Mouse (Mus musculus): ENCODE data around the gene Oxct2b. TPM values are rescaled to one million over a fixed set of nuclear protein-coding genes. Genes with fewer than 3 reads are reported as not detected.
"Not testable (repeated sequence)": the region's sequence is repeated elsewhere in the genome, so short reads cannot be mapped to it uniquely, and the experiment has no call there.

Oxct2b gene
- polyA plus RNA-seq, 1 experiment from 2014 or later = not detected

- Histone ChIP-seq H3K9ac (ENCODE audit: low read length) (no peak overlapping the region), H3K4me1 (ENCODE audit: control insufficient read depth in 2 of 2, insufficient read depth in 2 of 2, low read length in 2 of 2) (no peaks in the 10 kb centered on the region), H3K36me3 (ENCODE audit: control insufficient read depth, insufficient read depth, low read length) (no peaks in the 10 kb centered on the region), H3K9me3 (ENCODE audit: control insufficient read depth, low read length) (no peaks in the 10 kb centered on the region), H3K4me2 (ENCODE audit: low read length) (no peak overlapping the region), H3K4me3 (ENCODE audit: control insufficient read depth in 1 of 2, insufficient read depth in 1 of 2, low read depth in 1 of 2, low read length in 2 of 2) (no peak overlapping the region), H3K27ac (replicated peaks in 1 of 2; ENCODE audit: control insufficient read depth in 1 of 2, insufficient read depth in 1 of 2, low read depth in 2 of 2, low read length in 2 of 2) (no peak overlapping the region), H3K27me3 (ENCODE audit: control insufficient read depth, insufficient read depth, low read length) (0 out of 2 replicates have a peak, but pooled peaks cover 2% of the 10 kb centered on the region)
- WGBS = 74% methylated on average over 5 of the region's 5 CpGs
- ATAC-seq (ENCODE audit: insufficient number of reproducible peaks, insufficient read depth, low FRiP score, low read depth) = no peak
Measured at GRCm38 (mm10) chr4:123147446-123148150, 31.5 kb downstream of the Oxct2b start.

GRCm38 (mm10) chr4:123152003-123152402, 35.9 kb downstream of the Oxct2b start:
- Histone ChIP-seq H3K36me3 (ENCODE audit: control insufficient read depth, insufficient read depth, low read length) (no peaks in the 10 kb centered on the region), H3K4me1 (ENCODE audit: control insufficient read depth in 2 of 2, insufficient read depth in 2 of 2, low read length in 2 of 2) (no peaks in the 10 kb centered on the region), H3K27ac (replicated peaks in 1 of 2; ENCODE audit: control insufficient read depth in 1 of 2, insufficient read depth in 1 of 2, low read depth in 2 of 2, low read length in 2 of 2) (no peak overlapping the region), H3K4me3 (ENCODE audit: control insufficient read depth in 1 of 2, insufficient read depth in 1 of 2, low read depth in 1 of 2, low read length in 2 of 2) (no peak overlapping the region), H3K4me2 (ENCODE audit: low read length) (no peak overlapping the region), H3K27me3 (ENCODE audit: control insufficient read depth, insufficient read depth, low read length) (no peaks in the 10 kb centered on the region), H3K9ac (ENCODE audit: low read length) (no peak overlapping the region), H3K9me3 (ENCODE audit: control insufficient read depth, low read length) (no peaks in the 10 kb centered on the region)
- WGBS = 79% methylated on average over 4 of the region's 4 CpGs
- ATAC-seq (ENCODE audit: insufficient number of reproducible peaks, insufficient read depth, low FRiP score, low read depth) = no peak

GRCm38 (mm10) chr4:123152976-123153375, 36.9 kb downstream of the Oxct2b start:
- no peak for ATAC-seq (ENCODE audit: insufficient number of reproducible peaks, insufficient read depth, low FRiP score, low read depth)
- H3K4me1 ChIP-seq (ENCODE audit: control insufficient read depth in 2 of 2, insufficient read depth in 2 of 2, low read length in 2 of 2) = no peaks in the 10 kb centered on the region
- no peak overlapping the region for H3K9ac ChIP-seq (ENCODE audit: low read length)
- no peak overlapping the region for H3K27ac ChIP-seq (replicated peaks in 1 of 2; ENCODE audit: control insufficient read depth in 1 of 2, insufficient read depth in 1 of 2, low read depth in 2 of 2, low read length in 2 of 2)
- no peak overlapping the region for H3K4me3 ChIP-seq (ENCODE audit: control insufficient read depth in 1 of 2, insufficient read depth in 1 of 2, low read depth in 1 of 2, low read length in 2 of 2)
- no peak overlapping the region for H3K4me2 ChIP-seq (ENCODE audit: low read length)
- H3K36me3 ChIP-seq (ENCODE audit: control insufficient read depth, insufficient read depth, low read length) = no peaks in the 10 kb centered on the region
- H3K9me3 ChIP-seq (ENCODE audit: control insufficient read depth, low read length) = no peaks in the 10 kb centered on the region
- H3K27me3 ChIP-seq (ENCODE audit: control insufficient read depth, insufficient read depth, low read length) = no peaks in the 10 kb centered on the region
- 28% methylated on average over 5 of the region's 5 CpGs for WGBS

GRCm38 (mm10) chr4:123155004-123155403, 38.9 kb downstream of the Oxct2b start:
- Histone ChIP-seq H3K4me2 (ENCODE audit: low read length) (no peak overlapping the region), H3K4me1 (ENCODE audit: control insufficient read depth in 2 of 2, insufficient read depth in 2 of 2, low read length in 2 of 2) (no peaks in the 10 kb centered on the region), H3K36me3 (ENCODE audit: control insufficient read depth, insufficient read depth, low read length) (no peaks in the 10 kb centered on the region), H3K9me3 (ENCODE audit: control insufficient read depth, low read length) (no peaks in the 10 kb centered on the region), H3K27me3 (ENCODE audit: control insufficient read depth, insufficient read depth, low read length) (no peaks in the 10 kb centered on the region), H3K9ac (ENCODE audit: low read length) (no peak overlapping the region), H3K4me3 (ENCODE audit: control insufficient read depth in 1 of 2, insufficient read depth in 1 of 2, low read depth in 1 of 2, low read length in 2 of 2) (no peak overlapping the region), H3K27ac (replicated peaks in 1 of 2; ENCODE audit: control insufficient read depth in 1 of 2, insufficient read depth in 1 of 2, low read depth in 2 of 2, low read length in 2 of 2) (no peak overlapping the region)
- WGBS = 22% methylated on average over 4 of the region's 4 CpGs
- ATAC-seq (ENCODE audit: insufficient number of reproducible peaks, insufficient read depth, low FRiP score, low read depth) = no peak

- H3K27ac ChIP-seq (replicated peaks in 1 of 2; ENCODE audit: control insufficient read depth in 1 of 2, insufficient read depth in 1 of 2, low read depth in 2 of 2, low read length in 2 of 2) = no peak overlapping the region
- no peaks in the 10 kb centered on the region for H3K36me3 ChIP-seq (ENCODE audit: control insufficient read depth, insufficient read depth, low read length)
- no peaks in the 10 kb centered on the region for H3K4me1 ChIP-seq (ENCODE audit: control insufficient read depth in 2 of 2, insufficient read depth in 2 of 2, low read length in 2 of 2)
- no peak overlapping the region for H3K4me3 ChIP-seq (ENCODE audit: control insufficient read depth in 1 of 2, insufficient read depth in 1 of 2, low read depth in 1 of 2, low read length in 2 of 2)
- H3K9me3 ChIP-seq (ENCODE audit: control insufficient read depth, low read length) = no peaks in the 10 kb centered on the region
- no peaks in the 10 kb centered on the region for H3K27me3 ChIP-seq (ENCODE audit: control insufficient read depth, insufficient read depth, low read length)
- no peak overlapping the region for H3K9ac ChIP-seq (ENCODE audit: low read length)
- no peak for ATAC-seq (ENCODE audit: insufficient number of reproducible peaks, insufficient read depth, low FRiP score, low read depth)
- WGBS = 49% methylated on average over 2 of the region's 2 CpGs
- H3K4me2 ChIP-seq (ENCODE audit: low read length) = no peak overlapping the region
Measured at GRCm38 (mm10) chr4:123155427-123155826, 39.4 kb downstream of the Oxct2b start.

GRCm38 (mm10) chr4:123155840-123156239, 39.8 kb downstream of the Oxct2b start:
- Histone ChIP-seq H3K9ac (ENCODE audit: low read length) (no peak overlapping the region), H3K27ac (replicated peaks in 1 of 2; ENCODE audit: control insufficient read depth in 1 of 2, insufficient read depth in 1 of 2, low read depth in 2 of 2, low read length in 2 of 2) (no peak overlapping the region), H3K4me1 (ENCODE audit: control insufficient read depth in 2 of 2, insufficient read depth in 2 of 2, low read length in 2 of 2) (no peaks in the 10 kb centered on the region), H3K9me3 (ENCODE audit: control insufficient read depth, low read length) (no peaks in the 10 kb centered on the region), H3K36me3 (ENCODE audit: control insufficient read depth, insufficient read depth, low read length) (no peaks in the 10 kb centered on the region), H3K4me3 (ENCODE audit: control insufficient read depth in 1 of 2, insufficient read depth in 1 of 2, low read depth in 1 of 2, low read length in 2 of 2) (no peak overlapping the region), H3K27me3 (ENCODE audit: control insufficient read depth, insufficient read depth, low read length) (no peaks in the 10 kb centered on the region), H3K4me2 (ENCODE audit: low read length) (no peak overlapping the region)
- ATAC-seq (ENCODE audit: insufficient number of reproducible peaks, insufficient read depth, low FRiP score, low read depth) = no peak

- Histone ChIP-seq H3K9ac (ENCODE audit: low read length) (no peak overlapping the region), H3K4me2 (ENCODE audit: low read length) (no peak overlapping the region), H3K4me3 (ENCODE audit: control insufficient read depth in 1 of 2, insufficient read depth in 1 of 2, low read depth in 1 of 2, low read length in 2 of 2) (no peak overlapping the region), H3K27me3 (ENCODE audit: control insufficient read depth, insufficient read depth, low read length) (peaks cover 9% of the 10 kb centered on the region; the same call in 1 of the 2 replicates), H3K27ac (replicated peaks in 1 of 2; ENCODE audit: control insufficient read depth in 1 of 2, insufficient read depth in 1 of 2, low read depth in 2 of 2, low read length in 2 of 2) (no peak overlapping the region), H3K36me3 (ENCODE audit: control insufficient read depth, insufficient read depth, low read length) (no peaks in the 10 kb centered on the region), H3K9me3 (ENCODE audit: control insufficient read depth, low read length) (no peaks in the 10 kb centered on the region), H3K4me1 (ENCODE audit: control insufficient read depth in 2 of 2, insufficient read depth in 2 of 2, low read length in 2 of 2) (peaks cover 10 to 22% of the 10 kb centered on the region in 2 experiments)
- 80% methylated on average over 6 of the region's 6 CpGs for WGBS
- ATAC-seq (ENCODE audit: insufficient number of reproducible peaks, insufficient read depth, low FRiP score, low read depth) = no peak
Measured at GRCm38 (mm10) chr4:123160571-123160970, 44.5 kb downstream of the Oxct2b start.

GRCm38 (mm10) chr4:123161251-123161650, 45.2 kb downstream of the Oxct2b start:
- WGBS = 90% methylated on average over 3 of the region's 3 CpGs
- H3K27me3 ChIP-seq (ENCODE audit: control insufficient read depth, insufficient read depth, low read length); H3K4me3 ChIP-seq (ENCODE audit: control insufficient read depth in 1 of 2, insufficient read depth in 1 of 2, low read depth in 1 of 2, low read length in 2 of 2); H3K9me3 ChIP-seq (ENCODE audit: control insufficient read depth, low read length); ATAC-seq (ENCODE audit: insufficient number of reproducible peaks, insufficient read depth, low FRiP score, low read depth); H3K36me3 ChIP-seq (ENCODE audit: control insufficient read depth, insufficient read depth, low read length); H3K9ac ChIP-seq (ENCODE audit: low read length); H3K4me2 ChIP-seq (ENCODE audit: low read length); H3K27ac ChIP-seq (replicated peaks in 1 of 2; ENCODE audit: control insufficient read depth in 1 of 2, insufficient read depth in 1 of 2, low read depth in 2 of 2, low read length in 2 of 2): not testable (repeated sequence)
- H3K4me1 ChIP-seq (ENCODE audit: control insufficient read depth in 2 of 2, insufficient read depth in 2 of 2, low read length in 2 of 2) = peaks cover 10 to 22% of the 10 kb centered on the region in 2 experiments
